Mouse (Mus musculus) kidney, postnatal 0 days (tissue): ENCODE data around the gene Pdcd5. TPM values are rescaled to one million over a fixed set of nuclear protein-coding genes. Genes with fewer than 3 reads are reported as not detected.

Source experiments
- ATAC-seq: fragments of 200-750 bp; cut with Nextera tagmentation; replicated peaks from 2 replicates; pipeline ENCODE4 v1.8.0; 2017; ENCODE audit warnings: low read depth, moderate number of reproducible peaks, moderate TSS enrichment, moderate library complexity; ENCODE audit not compliant: low FRiP score
- DNase-seq: peaks from one replicate; pipeline ENCODE4 v3.0.0-alpha.2; 2016; ENCODE audit warnings: low spot score
- H3K27ac ChIP-seq: fragments of 300-500 bp; sonication (generic); 2 replicates; pipeline ENCODE4 v1.5.1; 2014; ENCODE audit warnings: mild to moderate bottlenecking
- H3K27me3 ChIP-seq: fragments of 300-500 bp; sonication (generic); 2 replicates; pipeline ENCODE4 v1.6.1; 2014; ENCODE audit warnings: low read length, mixed read lengths; ENCODE audit not compliant: insufficient read depth
- H3K36me3 ChIP-seq: fragments of 300-500 bp; sonication (generic); 2 replicates; pipeline ENCODE4 v1.6.1; 2014; ENCODE audit warnings: low read length, mixed read lengths; ENCODE audit not compliant: insufficient read depth
- H3K4me1 ChIP-seq: fragments of 300-500 bp; sonication (generic); replicated peaks from 2 replicates; pipeline ENCODE4 v1.6.1; 2014; ENCODE audit warnings: antibody characterized with exemption, low read length, mixed read lengths; ENCODE audit not compliant: insufficient read depth
- H3K4me2 ChIP-seq: fragments of 300-500 bp; sonication (generic); 2 replicates; pipeline ENCODE4 v1.6.1; 2014; ENCODE audit warnings: mild to moderate bottlenecking, low read length, moderate library complexity, mixed read lengths
- H3K4me3 ChIP-seq: fragments of 300-500 bp; sonication (generic); replicated peaks from 2 replicates; pipeline ENCODE4 v1.5.1; 2014; ENCODE audit warnings: low read depth, low read length
- H3K9ac ChIP-seq: fragments of 300-500 bp; sonication (generic); 2 replicates; pipeline ENCODE4 v1.6.1; 2014; ENCODE audit warnings: low read depth, low read length
- H3K9me3 ChIP-seq: fragments of 300-500 bp; sonication (generic); replicated peaks from 2 replicates; pipeline ENCODE4 v1.6.1; 2016; ENCODE audit warnings: low read length, inconsistent platforms, mixed read lengths
- CTCF ChIP-seq: IDR thresholded peaks from 2 replicates; pipeline ENCODE4 v1.5.1; 2016; ENCODE audit warnings: antibody characterized with exemption, low read depth, mild to moderate bottlenecking, moderate library complexity
- WGBS: fragments of 180-500 bp; shearing (Covaris S2); extraction: QIAGEN DNeasy Blood & Tissue Kit; methylation state at CpG from one replicate; pipeline ENCODE4 v1.1.7; 2014; 5-methylcytosine and 5-hydroxymethylcytosine counted together
- polyA plus RNA-seq: library from polyadenylated mRNA; unstranded; fragments of >200 nt; fragmentation: Nextera tagmentation; extraction: Ambion mirVana; gene quantifications from 2 replicates; pipeline ENCODE4 v1.2.1, GENCODE M21; 2015

The Pdcd5 gene
- polyA plus RNA-seq, 1 experiment from 2014 or later = 233 TPM

DNA sequence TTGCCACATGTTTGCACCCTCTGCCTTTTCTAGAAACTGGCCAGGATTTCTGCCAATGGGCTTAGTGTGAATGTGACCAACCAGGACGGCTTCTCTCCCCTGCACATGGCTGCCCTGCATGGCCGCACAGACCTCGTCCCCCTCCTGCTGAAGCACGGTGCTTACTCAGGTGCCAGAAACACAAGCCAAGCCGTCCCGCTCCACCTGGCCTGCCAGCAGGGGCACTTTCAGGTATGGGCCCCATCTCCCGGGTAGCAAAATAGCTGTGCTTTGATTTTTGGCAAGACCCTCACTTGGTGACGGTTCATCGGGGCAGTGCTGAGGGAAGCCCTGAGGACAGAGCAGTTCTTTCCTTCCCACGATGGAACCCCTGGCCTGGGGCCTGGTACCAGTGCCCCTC, 19.9 kb downstream of the Pdcd5 start:
- no peak for TF ChIP-seq CTCF
- DNase-seq = no peak
- H3K4me3 ChIP-seq = no peak overlapping the region

DNA sequence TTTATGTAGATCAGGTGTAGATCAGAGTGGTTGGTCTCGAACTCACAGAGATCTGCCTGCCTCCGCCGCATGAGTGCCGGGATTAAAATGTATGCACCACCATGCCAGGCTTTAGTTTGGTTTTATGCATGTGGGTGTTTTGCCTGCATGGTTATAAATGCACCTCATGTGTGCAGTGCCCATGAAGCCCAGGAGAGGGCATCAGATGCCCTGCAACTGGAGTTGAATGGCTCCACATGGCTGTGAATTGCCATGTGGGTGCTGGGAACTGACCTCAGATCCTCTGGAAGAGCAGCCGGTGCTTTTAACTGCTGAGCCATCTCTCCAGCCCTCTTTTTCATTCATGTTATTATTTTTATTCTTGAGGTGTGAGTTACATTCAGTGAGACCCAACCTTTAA, 21.3 kb downstream of the Pdcd5 start:
- peaks cover 39% of the 10 kb centered on the region for H3K36me3 ChIP-seq
- H3K4me1 ChIP-seq = no peaks in the 10 kb centered on the region
- no peaks in the 10 kb centered on the region for H3K9me3 ChIP-seq
- no peaks in the 10 kb centered on the region for H3K27me3 ChIP-seq
- H3K9ac ChIP-seq = no peak overlapping the region
- ATAC-seq = no peak
- H3K4me3 ChIP-seq = no peak overlapping the region
- no peak overlapping the region for H3K4me2 ChIP-seq
- H3K27ac ChIP-seq = no peak overlapping the region
- no peak for TF ChIP-seq CTCF
- no peak for DNase-seq
- 97% methylated on average over 5 of the region's 5 CpGs for WGBS

More for the DNA sequence above, 19.9 kb downstream of the Pdcd5 start:
- WGBS = 72% methylated on average over 10 of the region's 10 CpGs
- no peak overlapping the region for H3K4me2 ChIP-seq
- H3K4me1 ChIP-seq = no peaks in the 10 kb centered on the region
- no peaks in the 10 kb centered on the region for H3K27me3 ChIP-seq
- H3K27ac ChIP-seq = no peak overlapping the region
- no peak for ATAC-seq
- H3K9ac ChIP-seq = no peak overlapping the region
- no peaks in the 10 kb centered on the region for H3K9me3 ChIP-seq
- H3K36me3 ChIP-seq = peaks cover 38% of the 10 kb centered on the region

DNA sequence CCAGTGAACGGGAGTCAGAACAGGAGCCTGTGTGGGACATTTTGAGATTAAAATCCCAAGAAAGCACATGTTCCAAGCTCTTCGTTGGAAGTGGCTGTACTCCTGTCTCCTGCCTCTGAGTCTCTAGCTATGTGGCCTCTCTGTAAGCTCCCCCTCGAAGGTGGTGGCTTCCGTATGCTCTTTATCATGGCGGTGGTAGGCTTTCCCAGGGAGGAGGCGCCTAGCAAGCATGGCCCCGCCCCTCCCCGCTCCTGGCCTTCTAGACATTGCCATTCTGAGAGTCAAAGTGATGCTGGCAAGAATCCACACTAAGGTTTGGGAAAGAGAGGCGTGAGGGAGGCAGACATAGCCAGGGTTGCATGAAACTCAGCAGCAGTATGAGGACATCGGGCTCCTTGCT, 24.7 kb downstream of the Pdcd5 start:
- 91% methylated on average over 10 of the region's 10 CpGs for WGBS
- Histone ChIP-seq H3K9me3 (no peaks in the 10 kb centered on the region), H3K27me3 (no peaks in the 10 kb centered on the region), H3K4me3 (no peak overlapping the region), H3K9ac (no peak overlapping the region), H3K27ac (no peak overlapping the region), H3K4me1 (no peaks in the 10 kb centered on the region), H3K4me2 (no peak overlapping the region), H3K36me3 (peaks cover 38% of the 10 kb centered on the region)
- DNase-seq = no peak
- ATAC-seq = no peak
- TF ChIP-seq CTCF = no peak

DNA sequence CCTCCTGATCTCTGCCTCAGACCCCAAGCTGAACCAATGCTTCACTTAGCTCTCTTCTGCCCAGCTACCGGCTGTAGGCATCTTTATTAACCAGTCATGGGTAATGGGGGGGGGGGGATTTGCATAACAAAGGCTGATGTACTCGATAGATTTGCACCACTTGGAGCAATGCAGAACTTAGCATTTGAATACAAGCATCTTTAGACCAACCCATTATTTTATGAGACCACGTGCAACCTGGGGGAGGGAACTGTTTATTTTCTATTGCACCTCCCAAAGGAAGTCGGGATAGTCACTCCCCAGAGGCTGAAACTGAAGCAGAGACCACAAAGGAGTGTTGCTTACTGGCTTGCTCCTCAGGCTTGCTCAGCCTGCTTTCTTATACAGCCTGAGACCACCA, 29.8 kb downstream of the Pdcd5 start:
- no peaks in the 10 kb centered on the region for H3K27me3 ChIP-seq
- no peak overlapping the region for H3K4me2 ChIP-seq
- no peak for TF ChIP-seq CTCF
- DNase-seq (no peak), ATAC-seq (no peak)
- WGBS = 62% methylated on average over 4 of the region's 4 CpGs
- H3K27ac ChIP-seq = no peak overlapping the region
- no peaks in the 10 kb centered on the region for H3K4me1 ChIP-seq
- no peak overlapping the region for H3K4me3 ChIP-seq
- no peak overlapping the region for H3K9ac ChIP-seq
- H3K9me3 ChIP-seq = no peaks in the 10 kb centered on the region
- H3K36me3 ChIP-seq = 0 out of 2 replicates have a peak, but pooled peaks cover 38% of the 10 kb centered on the region

DNA sequence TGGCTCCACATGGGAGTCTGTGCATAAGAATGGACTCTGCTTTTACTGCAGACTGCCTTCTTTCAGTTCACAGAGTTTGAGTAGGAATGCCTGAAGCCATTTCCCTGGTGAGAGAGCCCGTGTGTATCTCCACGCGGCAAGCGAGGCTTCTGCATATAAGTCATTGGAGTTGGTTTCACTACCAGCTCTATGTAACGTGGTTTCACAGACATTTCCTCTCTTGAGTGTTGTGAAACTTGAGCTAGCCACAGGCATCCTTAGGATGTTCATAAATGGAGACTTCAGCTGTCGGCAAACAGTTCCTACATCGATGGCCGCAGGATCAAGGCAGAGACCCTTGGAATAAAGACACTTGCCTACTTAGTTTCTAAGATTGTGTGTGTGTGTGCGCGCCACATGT, 38.1 kb downstream of the Pdcd5 start:
- no peak for TF ChIP-seq CTCF
- ATAC-seq = no peak

DNA sequence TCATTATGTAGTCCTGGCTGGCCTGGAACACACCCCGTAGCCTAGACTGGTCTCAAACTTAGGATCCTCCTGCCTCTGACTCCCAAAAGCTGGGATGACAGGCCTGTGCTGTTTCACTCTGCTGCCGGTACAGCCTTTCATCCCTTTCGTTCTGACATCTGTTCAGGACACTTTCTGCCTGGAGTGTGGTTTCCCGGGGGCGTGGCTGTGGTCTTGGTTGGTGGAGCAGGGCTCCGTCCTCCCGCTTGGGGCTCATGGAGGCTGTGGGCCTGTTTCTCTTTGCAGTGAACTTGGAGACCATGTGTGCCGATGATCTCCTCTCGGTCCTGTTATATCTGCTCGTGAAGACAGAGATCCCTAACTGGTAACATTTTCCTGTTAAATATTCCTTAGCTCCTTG, 40.5 kb downstream of the Pdcd5 start:
- no peak for DNase-seq
- H3K4me3 ChIP-seq = no peak overlapping the region
- WGBS = 70% methylated on average over 10 of the region's 10 CpGs
- no peaks in the 10 kb centered on the region for H3K27me3 ChIP-seq
- no peaks in the 10 kb centered on the region for H3K9me3 ChIP-seq
- H3K4me1 ChIP-seq = no peaks in the 10 kb centered on the region
- no peak overlapping the region for H3K9ac ChIP-seq
- ATAC-seq = no peak
- H3K27ac ChIP-seq = no peak overlapping the region
- no peak overlapping the region for H3K4me2 ChIP-seq
- H3K36me3 ChIP-seq = peaks cover 44% of the 10 kb centered on the region
- TF ChIP-seq CTCF = no peak

More for the DNA sequence above, 38.1 kb downstream of the Pdcd5 start:
- H3K4me1 ChIP-seq = no peaks in the 10 kb centered on the region
- H3K9me3 ChIP-seq = no peaks in the 10 kb centered on the region
- no peak overlapping the region for H3K4me3 ChIP-seq
- WGBS = 92% methylated on average over 10 of the region's 10 CpGs
- peaks cover 37% of the 10 kb centered on the region for H3K36me3 ChIP-seq
- no peak for DNase-seq
- no peaks in the 10 kb centered on the region for H3K27me3 ChIP-seq
- no peak overlapping the region for H3K27ac ChIP-seq
- no peak overlapping the region for H3K4me2 ChIP-seq
- no peak overlapping the region for H3K9ac ChIP-seq

DNA sequence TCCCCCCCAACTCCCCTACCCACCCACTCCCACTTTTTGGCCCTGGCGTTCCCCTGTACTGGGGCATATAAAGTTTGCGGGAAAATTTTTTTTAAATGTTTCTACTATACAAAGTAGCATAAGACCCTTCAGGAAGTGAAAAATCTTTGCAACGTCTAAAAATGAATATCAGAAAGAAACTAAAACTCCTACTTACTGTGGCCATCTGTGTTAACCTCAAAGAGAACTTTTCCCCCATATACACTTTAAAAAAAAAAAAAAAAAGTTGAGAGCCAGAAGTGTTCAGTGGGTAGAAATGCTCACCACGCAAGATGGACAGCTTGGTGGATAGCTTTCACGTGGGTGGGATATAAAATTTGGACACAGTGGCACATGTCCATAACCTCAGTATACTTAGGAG, 44.6 kb downstream of the Pdcd5 start:
- Histone ChIP-seq H3K27ac (no peak overlapping the region), H3K4me3 (no peak overlapping the region), H3K9me3 (no peaks in the 10 kb centered on the region), H3K36me3 (peaks cover 20% of the 10 kb centered on the region; the same call in 1 of the 2 replicates), H3K4me2 (no peak overlapping the region), H3K27me3 (no peaks in the 10 kb centered on the region), H3K4me1 (no peaks in the 10 kb centered on the region), H3K9ac (no peak overlapping the region)
- WGBS = 97% methylated on average over 5 of the region's 5 CpGs
- no peak for TF ChIP-seq CTCF
- no peak for DNase-seq
- no peak for ATAC-seq
